Mouse (Mus musculus) cortical plate, adult 2 months (tissue): ENCODE measurements at regions not wholly inside any gene's neighbourhood (a gene's known extent, or its start where the extent isn't known, plus 50 kb on each side); places are given as distances from the start of the nearest gene placed in this dataset.

ENCODE experiments used
- CTCF ChIP-seq: fragments of 200-500 bp; IDR thresholded peaks from 2 replicates; pipeline ENCODE4 v1.5.1; 2011; ENCODE audit warnings: mild to moderate bottlenecking, control low read depth, low read length; ENCODE audit not compliant: insufficient read depth; ENCODE audit errors: extremely low read depth
- POLR2A ChIP-seq: fragments of 200-500 bp; IDR thresholded peaks from 2 replicates; pipeline ENCODE4 v1.6.1; 2011; ENCODE audit warnings: mild to moderate bottlenecking, low read length, control low read depth; ENCODE audit not compliant: insufficient read depth; ENCODE audit errors: extremely low read depth

GRCm38 (mm10) chr1:155025862-155026478 is 73.5 kb downstream of the Ier5 start:
- TF ChIP-seq CTCF (peak; percentile 85), POLR2A (no peak)
